Comparison of ENCODE assay signal across 8 mouse cellular contexts in the genomic region with DNA sequence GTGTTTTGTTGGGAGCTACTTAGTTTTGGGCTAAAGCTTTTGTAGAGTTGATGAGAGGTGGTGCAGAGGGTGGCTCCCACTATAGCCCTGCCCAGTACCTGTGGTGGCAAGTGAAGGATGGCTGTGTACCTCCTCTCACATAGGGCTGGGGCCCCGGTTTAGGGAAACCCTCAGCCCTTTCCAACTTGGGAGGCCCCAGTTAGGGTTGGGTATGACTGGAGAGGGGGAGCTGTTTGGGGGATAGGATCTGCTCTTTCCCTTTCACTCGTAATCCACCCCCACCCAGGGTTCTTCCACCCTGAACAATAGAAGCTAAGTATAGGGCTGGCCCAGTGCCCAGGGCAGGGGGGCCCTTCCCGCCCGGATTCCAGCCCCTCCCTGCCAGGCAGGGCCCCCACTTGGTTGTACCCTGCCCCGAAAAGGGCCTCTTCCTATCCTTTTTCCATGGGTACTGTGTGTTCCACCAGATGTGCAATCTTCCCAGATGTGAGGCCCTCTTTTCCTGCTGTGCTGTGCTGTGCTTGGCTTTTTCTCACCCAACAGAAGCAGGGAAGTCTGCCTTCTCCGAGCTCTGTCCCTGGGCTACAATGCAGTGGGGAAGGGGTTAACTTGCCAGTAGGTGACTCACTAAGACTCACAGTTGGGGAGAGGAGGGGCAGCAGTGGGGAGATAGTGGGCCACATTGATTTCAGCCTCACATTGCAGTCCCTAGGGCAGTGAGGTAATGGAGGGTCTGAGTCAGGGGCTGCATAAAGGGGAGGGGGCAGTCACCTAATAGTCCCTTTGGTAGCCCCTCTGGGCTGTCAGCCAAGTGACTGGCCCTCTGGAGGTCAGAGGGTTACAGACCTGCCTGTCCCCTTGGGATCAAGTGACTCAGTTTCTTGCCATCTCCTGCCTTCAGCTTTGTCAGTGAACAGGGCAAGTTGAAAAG. TPM values are rescaled to one million over a fixed set of nuclear protein-coding genes. Genes with fewer than 3 reads are reported as not detected.
DNase-seq lines count a peak whose midpoint lies in the region; TF ChIP-seq lines count a peak whose summit lies in the region.
"Had no signal": no experiment of that assay in that cellular context is flagged by ENCODE, and none has a peak within 500 bp of the region (broad histone marks: within the 10 kb centered on the region; RNA-seq: fewer than 3 reads in every experiment).

No protein-coding gene starts in this region.

- no peak for TF ChIP-seq CTCF in CH12.LX (conservative IDR thresholded peaks at IDR 0.05 in 1 of 2, IDR thresholded peaks at IDR 0.05 in 1 of 2; ENCODE audit: low read depth in 2 of 2, low read length in 2 of 2)
- TF ChIP-seq CTCF in cortical plate, adult 2 months (IDR thresholded peaks at IDR 0.05; ENCODE audit: extremely low read depth, insufficient read depth, low read length) = no peak
- TF ChIP-seq CTCF in lung, adult 2 months (IDR thresholded peaks at IDR 0.05; ENCODE audit: insufficient read depth, low read length) = no peak

- TF ChIP-seq POLR2A in CH12.LX (IDR thresholded peaks at IDR 0.05; ENCODE audit: low read depth, low read length) = no peak
- TF ChIP-seq POLR2A in cortical plate, adult 2 months (IDR thresholded peaks at IDR 0.05; ENCODE audit: extremely low read depth, insufficient read depth, low read length) = no peak
- TF ChIP-seq POLR2A in lung, adult 2 months (IDR thresholded peaks at IDR 0.05; ENCODE audit: borderline replicate concordance, extremely low read depth, low read depth, low read length) = no peak

- H3K4me3 ChIP-seq in CH12.LX (replicated peaks in 1 of 3; ENCODE audit: low read depth in 2 of 3, low read length in 2 of 3, poor library complexity in 1 of 3) = peak overlapping the region; percentile 35 to 57 (median 56)
- H3K4me3 ChIP-seq in cortical plate, adult 2 months (ENCODE audit: insufficient read depth, low read length) = peak overlapping the region; percentile 40
- peak overlapping the region; percentile 87 for H3K4me3 ChIP-seq in lung, adult 2 months (replicated peaks; ENCODE audit: extremely low read depth, low read depth, low read length)

- H3K27ac ChIP-seq in CH12.LX (ENCODE audit: insufficient read depth, low read depth) = peak overlapping the region; percentile 72
- peak overlapping the region; percentile 97 for H3K27ac ChIP-seq in cortical plate, adult 2 months (ENCODE audit: insufficient read depth, low read length)

- dilution Hi-C loops in CH12.LX (cut with MboI; ENCODE audit: extremely low pct_ligation_motif_present, extremely low pct_unique_long_range_greater_than_20kb, low sequenced_read_pairs) = no loop called here

- DNase-seq in 416B (ENCODE audit: low read depth) (peak; percentile 92), CH12.LX (ENCODE audit: extremely low read depth) (no peak)
- peak; percentile 79 for DNase-seq in heart, adult 8-10 months (ENCODE audit: low spot score)
- DNase-seq in kidney, adult 8-10 months = peak; percentile 57 to 61
- no peak for DNase-seq in lung, adult 2 months
- DNase-seq in retina, postnatal 1 day = peak; percentile 84

- H3K27me3 ChIP-seq in CH12.LX (replicated peaks) = no peaks in the 10 kb centered on the region

- peaks cover 9% of the 10 kb centered on the region for H3K79me2 ChIP-seq in CH12.LX (replicated peaks; ENCODE audit: control insufficient read depth, extremely low read depth, insufficient read depth, poor library complexity, severe bottlenecking)

- H3K36me3 ChIP-seq in CH12.LX (replicated peaks in 1 of 2; ENCODE audit: control insufficient read depth in 1 of 2, insufficient read depth in 1 of 2, low read length in 1 of 2) = peaks cover 5 to 22% of the 10 kb centered on the region in 2 experiments

- in situ Hi-C loops in CH12.LX (cut with MboI; ENCODE audit: low pct_ligation_motif_present, low pct_unique_long_range_greater_than_20kb, low sequenced_read_pairs) = loop anchor here (5.0 to 10.0 kb wide), 3 partner anchors 38 to 148 kb away; no protein-coding TSS in a partner anchor

- peak overlapping the region; percentile 79 for H3K4me2 ChIP-seq in CH12.LX (ENCODE audit: insufficient read depth, low read depth, poor library complexity, severe bottlenecking)

- WGBS in lung, adult 2 months = 5% methylated on average over 6 of the region's 6 CpGs

- no peak for TF ChIP-seq RAD21 in CH12.LX (IDR thresholded peaks at IDR 0.05; ENCODE audit: low read depth, low read length)

- H3K9me3 ChIP-seq in CH12.LX (replicated peaks; ENCODE audit: low read length) = no peaks in the 10 kb centered on the region

- H3K4me1 ChIP-seq in CH12.LX (ENCODE audit: control insufficient read depth in 1 of 2, insufficient read depth in 2 of 2) = peaks cover 39 to 77% of the 10 kb centered on the region in 2 experiments
- H3K4me1 ChIP-seq in cortical plate, adult 2 months (ENCODE audit: control insufficient read depth, insufficient read depth, low read length) = peaks cover 6% of the 10 kb centered on the region
- peaks cover 42% of the 10 kb centered on the region for H3K4me1 ChIP-seq in lung, adult 2 months (ENCODE audit: control insufficient read depth, insufficient read depth, low read length)

- no peak for TF ChIP-seq EP300 in CH12.LX (IDR thresholded peaks at IDR 0.05; ENCODE audit: low read length)

- H3K9ac ChIP-seq in CH12.LX (ENCODE audit: insufficient read depth, low read depth) = peak overlapping the region; percentile 46; the same call in 1 of the 2 replicates

TF ChIP-seq in CH12.LX, 34 proteins besides CTCF, POLR2A, EP300 and RAD21:
- TF ChIP-seq KAT2A (IDR thresholded peaks at IDR 0.05; ENCODE audit: insufficient replicate concordance, low read length) (no peak), NELFE (IDR thresholded peaks at IDR 0.05; ENCODE audit: low read depth, low read length) (no peak), MEF2A (IDR thresholded peaks at IDR 0.05; ENCODE audit: borderline replicate concordance, low read depth, low read length) (peak; percentile 28; the same call in 1 of the 2 replicates), CHD2 (IDR thresholded peaks at IDR 0.05; ENCODE audit: low read length) (no peak), ETS1 (conservative IDR thresholded peaks at IDR 0.05; ENCODE audit: low read depth, low read length) (peak; percentile 52)
TF ChIP-seq in CH12.LX: peak in this region for 2.

RNA-seq across cellular contexts. Expression of a gene that starts 12.6 kb away (rescaled TPM):
- total RNA-seq in CH12.LX (2012; rRNA removed) (17.5 and 21.7 TPM in 2 replicates), CH12.LX (2014; rRNA removed) (2.2 and 2.5 TPM in 2 replicates)
- polyA plus RNA-seq in CH12.LX (2012; ENCODE audit: insufficient read length, low read depth) = 31.2 and 34.5 TPM in 2 replicates
- 89.6 and 94.1 TPM in 2 replicates for polyA plus RNA-seq in cortical plate, adult 2 months (2012; rRNA removed)
- 10 to 100 TPM; 52.0 to 71.5 (median 59.6) TPM for total RNA-seq in heart, adult 8-10 months (2022)
- polyA plus RNA-seq in lung, adult 2 months (2012; rRNA removed) = 96.1 and 107 TPM in 2 replicates

RNA-seq across cellular contexts. Expression of a gene that starts 17.7 kb away (rescaled TPM):
- total RNA-seq in CH12.LX (2012; rRNA removed) = 22.7 and 50.2 TPM in 2 replicates
- 9.7 and 17.6 TPM in 2 replicates for total RNA-seq in CH12.LX (2014; rRNA removed)
- polyA plus RNA-seq in CH12.LX (2012; ENCODE audit: insufficient read length, low read depth) = 5.9 TPM in 2 replicates
- polyA plus RNA-seq in cortical plate, adult 2 months (2012; rRNA removed) = 20.5 and 24.5 TPM in 2 replicates
- 1 to 10 TPM; 3.9 to 4.6 (median 3.9) TPM for total RNA-seq in heart, adult 8-10 months (2022)
- polyA plus RNA-seq in lung, adult 2 months (2012; rRNA removed) = 42.7 and 49.1 TPM in 2 replicates

RNA-seq across cellular contexts. Expression of a gene that starts 21.1 kb away (rescaled TPM):
- total RNA-seq in CH12.LX (2012; rRNA removed) = not detected in 2 replicates
- total RNA-seq in CH12.LX (2014; rRNA removed) = not detected in 2 replicates
- not detected in 2 replicates for polyA plus RNA-seq in CH12.LX (2012; ENCODE audit: insufficient read length, low read depth)
- 0.08 and 0.13 TPM in 2 replicates for polyA plus RNA-seq in cortical plate, adult 2 months (2012; rRNA removed)
- total RNA-seq in heart, adult 8-10 months (2022) = not detected
- polyA plus RNA-seq in lung, adult 2 months (2012; rRNA removed) = not detected in 2 replicates

RNA-seq across cellular contexts. Expression of a gene that starts 25.8 kb away (rescaled TPM):
- total RNA-seq in CH12.LX (2012; rRNA removed) = not detected in 2 replicates
- not detected in 2 replicates for total RNA-seq in CH12.LX (2014; rRNA removed)
- polyA plus RNA-seq in CH12.LX (2012; ENCODE audit: insufficient read length, low read depth) = 0.10 TPM in 1 of 2 replicates, not detected in the other
- polyA plus RNA-seq in cortical plate, adult 2 months (2012; rRNA removed) = 116 and 129 TPM in 2 replicates
- under 1 TPM in 1 of 4 experiments, not detected in 3; 0.14 TPM for total RNA-seq in heart, adult 8-10 months (2022)
- not detected in 2 replicates for polyA plus RNA-seq in lung, adult 2 months (2012; rRNA removed)
- polyA plus RNA-seq: gonadal fat pad, adult 2 months had no signal

RNA-seq across cellular contexts. Expression of a gene that starts 29.6 kb away (rescaled TPM):
- total RNA-seq in CH12.LX (2012; rRNA removed) (13.0 and 13.2 TPM in 2 replicates), CH12.LX (2014; rRNA removed) (6.1 and 7.1 TPM in 2 replicates)
- polyA plus RNA-seq in CH12.LX (2012; ENCODE audit: insufficient read length, low read depth) = 15.2 and 15.4 TPM in 2 replicates
- polyA plus RNA-seq in cortical plate, adult 2 months (2012; rRNA removed) = 47.2 and 48.6 TPM in 2 replicates
- total RNA-seq in heart, adult 8-10 months (2022) = 10 to 100 TPM; 17.2 to 22.5 (median 21.2) TPM
- 41.1 and 51.4 TPM in 2 replicates for polyA plus RNA-seq in lung, adult 2 months (2012; rRNA removed)

Comparison
In these comparisons a context has a peak if more than half of its experiments do, and no peak if none do; other contexts are left out.
1. DNase-seq: peak in 416B (single experiment), heart, adult 8-10 months (single experiment), kidney, adult 8-10 months (2 of 2) and retina, postnatal 1 day (single experiment); none in CH12.LX (single experiment) and lung, adult 2 months (single experiment).
2. Peak in every context shown above with its lines, with median percentiles within 50 percentile points of each other: H3K4me3 ChIP-seq.